Mouse (Mus musculus): ENCODE results near the gene Hsh2d. TPM values are rescaled to one million over a fixed set of nuclear protein-coding genes. Genes with fewer than 3 reads are reported as not detected.

Gene Hsh2d
- polyA plus RNA-seq (2014; fragmentation: Nextera tagmentation; extraction: Ambion mirVana) = not detected in 2 replicates

DNA sequence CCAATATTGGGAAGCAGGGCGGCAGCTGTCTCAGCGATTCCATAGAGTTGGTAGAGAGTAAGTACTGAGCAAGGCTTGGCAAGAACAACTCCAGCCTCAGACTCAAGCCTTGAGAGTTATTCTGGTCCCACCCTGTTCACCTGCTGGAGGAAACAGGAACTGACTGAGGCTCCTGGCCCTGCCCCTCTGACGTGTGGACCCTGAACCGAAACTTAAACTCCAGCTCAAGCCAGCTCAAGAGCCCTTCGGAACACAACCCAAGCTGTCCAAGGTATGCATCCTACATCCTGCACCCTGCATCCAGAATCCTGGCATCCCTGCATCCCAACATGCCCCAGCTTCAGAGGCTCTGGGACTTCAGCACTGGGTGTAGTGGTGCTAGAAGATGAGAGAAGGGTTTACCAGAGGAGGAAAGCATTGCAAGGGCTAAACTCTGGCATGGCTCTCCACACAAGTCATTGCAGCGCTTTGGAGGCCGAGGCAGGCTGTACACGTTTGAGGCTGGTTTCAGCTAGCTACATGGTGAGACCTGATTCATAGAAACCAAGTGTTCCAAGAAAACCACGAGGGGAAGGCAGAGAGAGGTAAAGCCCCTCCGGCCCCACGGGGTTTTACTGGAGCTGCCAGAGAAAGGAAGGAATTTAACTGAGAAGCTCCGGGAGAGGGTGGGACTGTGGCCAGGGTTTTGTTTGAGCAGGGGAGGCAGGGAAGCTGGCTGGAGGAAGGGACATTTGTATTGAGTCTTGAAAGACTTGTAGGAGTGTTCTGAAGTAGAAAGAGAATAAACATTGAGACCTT, at the start of gene Hsh2d:
Hsh2d (plus strand) TSS at position 222 of the 798 bp plus-strand sequence.
- Histone ChIP-seq H3K9ac (ENCODE audit: low read depth, low read length) (no peak within 1 kb of the TSS), H3K4me2 (replicated peaks; ENCODE audit: low read depth, low read length) (no peak within 1 kb of the TSS), H3K27ac (ENCODE audit: low read depth, low read length) (no peak within 1 kb of the TSS), H3K27me3 (ENCODE audit: control insufficient read depth, insufficient read depth, low read length) (no peaks in the 10 kb centered on the region), H3K4me1 (ENCODE audit: control insufficient read depth, insufficient read depth, low read length) (no peaks in the 10 kb centered on the region), H3K36me3 (ENCODE audit: control insufficient read depth, insufficient read depth, low read length) (no peaks in the 10 kb centered on the region), H3K9me3 (ENCODE audit: control insufficient read depth, low read length) (no peaks in the 10 kb centered on the region), H3K4me3 (ENCODE audit: low read length) (no peak within 1 kb of the TSS)
- ATAC-seq (ENCODE audit: low FRiP score, low TSS enrichment) = no peak
- 75% methylated on average over 12 of the region's 12 CpGs for WGBS

- H3K9ac ChIP-seq (ENCODE audit: low read depth, low read length) = no peak overlapping the region
- H3K4me1 ChIP-seq (ENCODE audit: control insufficient read depth, insufficient read depth, low read length) = no peaks in the 10 kb centered on the region
- no peak overlapping the region for H3K27ac ChIP-seq (ENCODE audit: low read depth, low read length)
- H3K36me3 ChIP-seq (ENCODE audit: control insufficient read depth, insufficient read depth, low read length) = peaks cover 97% of the 10 kb centered on the region
- H3K9me3 ChIP-seq (ENCODE audit: control insufficient read depth, low read length) = no peaks in the 10 kb centered on the region
- no peak overlapping the region for H3K4me3 ChIP-seq (ENCODE audit: low read length)
- ATAC-seq (ENCODE audit: low FRiP score, low TSS enrichment) = no peak
- 91% methylated on average over 13 of the region's 13 CpGs for WGBS
- no peaks in the 10 kb centered on the region for H3K27me3 ChIP-seq (ENCODE audit: control insufficient read depth, insufficient read depth, low read length)
- no peak overlapping the region for H3K4me2 ChIP-seq (replicated peaks; ENCODE audit: low read depth, low read length)
Observed at GRCm38 (mm10) chr8:72143256-72143824, 46.1 kb upstream of the Hsh2d start.

- Histone ChIP-seq H3K36me3 (ENCODE audit: control insufficient read depth, insufficient read depth, low read length) (peaks cover 95% of the 10 kb centered on the region), H3K4me2 (replicated peaks; ENCODE audit: low read depth, low read length) (no peak overlapping the region), H3K27me3 (ENCODE audit: control insufficient read depth, insufficient read depth, low read length) (no peaks in the 10 kb centered on the region), H3K4me1 (ENCODE audit: control insufficient read depth, insufficient read depth, low read length) (no peaks in the 10 kb centered on the region), H3K9me3 (ENCODE audit: control insufficient read depth, low read length) (no peaks in the 10 kb centered on the region), H3K4me3 (ENCODE audit: low read length) (no peak overlapping the region), H3K9ac (ENCODE audit: low read depth, low read length) (no peak overlapping the region), H3K27ac (ENCODE audit: low read depth, low read length) (no peak overlapping the region)
- WGBS = 89% methylated on average over 5 of the region's 5 CpGs
- no peak for ATAC-seq (ENCODE audit: low FRiP score, low TSS enrichment)
Observed at GRCm38 (mm10) chr8:72144345-72144975, 45.0 kb upstream of the Hsh2d start.

- 86% methylated on average over 3 of the region's 3 CpGs for WGBS
- Histone ChIP-seq H3K36me3 (ENCODE audit: control insufficient read depth, insufficient read depth, low read length) (peaks cover 95% of the 10 kb centered on the region), H3K27ac (ENCODE audit: low read depth, low read length) (no peak overlapping the region), H3K9ac (ENCODE audit: low read depth, low read length) (no peak overlapping the region), H3K4me2 (replicated peaks; ENCODE audit: low read depth, low read length) (no peak overlapping the region), H3K4me3 (ENCODE audit: low read length) (no peak overlapping the region), H3K9me3 (ENCODE audit: control insufficient read depth, low read length) (no peaks in the 10 kb centered on the region), H3K4me1 (ENCODE audit: control insufficient read depth, insufficient read depth, low read length) (no peaks in the 10 kb centered on the region), H3K27me3 (ENCODE audit: control insufficient read depth, insufficient read depth, low read length) (no peaks in the 10 kb centered on the region)
- ATAC-seq (ENCODE audit: low FRiP score, low TSS enrichment) = no peak
Observed at GRCm38 (mm10) chr8:72145511-72145910, 43.9 kb upstream of the Hsh2d start.

DNA sequence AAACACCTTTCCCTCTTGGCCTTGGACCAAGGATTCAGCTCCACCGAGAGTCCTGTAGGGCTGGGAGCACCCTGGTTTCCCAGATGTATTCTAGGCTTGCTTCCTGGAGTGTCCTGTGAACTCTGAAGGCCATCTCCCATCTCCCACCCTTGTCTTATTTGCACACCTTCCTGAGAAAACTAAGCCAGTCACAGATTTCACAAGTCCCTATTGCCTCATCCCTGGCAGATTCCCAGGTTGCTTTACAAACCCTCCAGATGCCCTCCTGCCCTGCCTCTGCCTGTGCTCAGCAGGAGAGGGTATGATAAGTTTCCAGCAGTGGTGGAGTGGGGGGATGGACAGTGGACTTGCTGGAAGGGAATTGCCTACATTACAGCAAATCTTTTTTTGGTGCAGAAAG, 43.4 kb upstream of the Hsh2d start:
- H3K4me3 ChIP-seq (ENCODE audit: low read length) = no peak overlapping the region
- H3K36me3 ChIP-seq (ENCODE audit: control insufficient read depth, insufficient read depth, low read length) = peaks cover 96% of the 10 kb centered on the region
- no peaks in the 10 kb centered on the region for H3K4me1 ChIP-seq (ENCODE audit: control insufficient read depth, insufficient read depth, low read length)
- no peaks in the 10 kb centered on the region for H3K9me3 ChIP-seq (ENCODE audit: control insufficient read depth, low read length)
- no peaks in the 10 kb centered on the region for H3K27me3 ChIP-seq (ENCODE audit: control insufficient read depth, insufficient read depth, low read length)
- H3K4me2 ChIP-seq (replicated peaks; ENCODE audit: low read depth, low read length) = no peak overlapping the region
- H3K9ac ChIP-seq (ENCODE audit: low read depth, low read length) = no peak overlapping the region
- 86% methylated on average over 1 of the region's 1 CpGs for WGBS
- no peak for ATAC-seq (ENCODE audit: low FRiP score, low TSS enrichment)
- no peak overlapping the region for H3K27ac ChIP-seq (ENCODE audit: low read depth, low read length)

DNA sequence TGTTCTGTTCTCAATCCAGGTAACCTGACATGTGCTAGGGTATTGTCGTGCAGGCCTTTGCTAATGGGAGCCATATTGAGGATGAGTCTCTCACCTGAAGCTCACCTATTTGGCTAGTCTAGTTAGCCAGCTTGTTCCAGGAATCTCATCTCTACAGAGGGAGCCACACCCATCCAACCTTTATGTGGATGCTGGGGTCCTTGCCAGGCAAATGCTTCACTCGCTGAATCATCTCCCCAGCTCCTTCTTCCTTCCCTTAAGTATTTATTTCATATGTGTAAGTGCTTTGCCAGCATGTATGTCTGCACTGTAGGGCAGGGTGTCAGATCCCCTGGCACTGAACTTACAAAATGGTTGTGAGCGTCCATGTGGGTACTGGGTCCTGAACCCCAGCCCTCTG, 42.9 kb upstream of the Hsh2d start:
- Histone ChIP-seq H3K36me3 (ENCODE audit: control insufficient read depth, insufficient read depth, low read length) (peaks cover 96% of the 10 kb centered on the region), H3K4me2 (replicated peaks; ENCODE audit: low read depth, low read length) (no peak overlapping the region), H3K4me1 (ENCODE audit: control insufficient read depth, insufficient read depth, low read length) (no peaks in the 10 kb centered on the region), H3K9me3 (ENCODE audit: control insufficient read depth, low read length) (no peaks in the 10 kb centered on the region), H3K27ac (ENCODE audit: low read depth, low read length) (no peak overlapping the region), H3K9ac (ENCODE audit: low read depth, low read length) (no peak overlapping the region), H3K4me3 (ENCODE audit: low read length) (no peak overlapping the region), H3K27me3 (ENCODE audit: control insufficient read depth, insufficient read depth, low read length) (no peaks in the 10 kb centered on the region)
- WGBS = 86% methylated on average over 3 of the region's 3 CpGs
- ATAC-seq (ENCODE audit: low FRiP score, low TSS enrichment) = no peak

GRCm38 (mm10) chr8:72147266-72147665, 42.2 kb upstream of the Hsh2d start:
- ATAC-seq (ENCODE audit: low FRiP score, low TSS enrichment) = no peak
- no peak overlapping the region for H3K27ac ChIP-seq (ENCODE audit: low read depth, low read length)
- H3K4me3 ChIP-seq (ENCODE audit: low read length) = no peak overlapping the region
- 79% methylated on average over 2 of the region's 2 CpGs for WGBS
- no peaks in the 10 kb centered on the region for H3K27me3 ChIP-seq (ENCODE audit: control insufficient read depth, insufficient read depth, low read length)
- H3K4me2 ChIP-seq (replicated peaks; ENCODE audit: low read depth, low read length) = no peak overlapping the region
- H3K36me3 ChIP-seq (ENCODE audit: control insufficient read depth, insufficient read depth, low read length) = peaks cover 96% of the 10 kb centered on the region
- no peaks in the 10 kb centered on the region for H3K9me3 ChIP-seq (ENCODE audit: control insufficient read depth, low read length)
- no peaks in the 10 kb centered on the region for H3K4me1 ChIP-seq (ENCODE audit: control insufficient read depth, insufficient read depth, low read length)
- H3K9ac ChIP-seq (ENCODE audit: low read depth, low read length) = no peak overlapping the region

DNA sequence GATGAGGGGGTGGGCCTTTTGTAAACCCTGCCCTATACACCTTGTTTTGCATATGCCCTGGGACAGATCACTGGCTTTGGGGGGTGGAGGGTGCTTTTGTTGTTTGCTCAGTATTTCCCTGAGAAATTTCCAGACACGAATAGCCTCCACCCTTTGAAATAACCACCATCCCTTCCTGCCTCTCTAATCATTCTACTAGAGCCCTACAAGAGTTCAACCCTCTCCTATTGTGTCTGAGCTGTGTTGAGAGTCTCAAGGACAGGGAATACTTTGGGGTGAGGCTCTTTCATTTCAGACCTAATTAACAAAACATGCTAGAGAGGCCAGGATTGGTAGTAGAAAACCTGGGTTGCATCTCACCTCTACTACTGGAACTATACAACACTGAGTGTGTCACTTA, 40.4 kb upstream of the Hsh2d start:
- H3K4me1 ChIP-seq (ENCODE audit: control insufficient read depth, insufficient read depth, low read length) = no peaks in the 10 kb centered on the region
- ATAC-seq (ENCODE audit: low FRiP score, low TSS enrichment) = no peak
- no peak overlapping the region for H3K4me2 ChIP-seq (replicated peaks; ENCODE audit: low read depth, low read length)
- WGBS = 91% methylated on average over 1 of the region's 1 CpGs
- no peaks in the 10 kb centered on the region for H3K9me3 ChIP-seq (ENCODE audit: control insufficient read depth, low read length)
- no peak overlapping the region for H3K9ac ChIP-seq (ENCODE audit: low read depth, low read length)
- peaks cover 92% of the 10 kb centered on the region for H3K36me3 ChIP-seq (ENCODE audit: control insufficient read depth, insufficient read depth, low read length)
- no peak overlapping the region for H3K4me3 ChIP-seq (ENCODE audit: low read length)
- H3K27ac ChIP-seq (ENCODE audit: low read depth, low read length) = no peak overlapping the region
- H3K27me3 ChIP-seq (ENCODE audit: control insufficient read depth, insufficient read depth, low read length) = no peaks in the 10 kb centered on the region

Data from kidney, embryonic 14.5 days (tissue).